Mouse (Mus musculus): ENCODE results near the gene Gli2.

Gli2 gene

GRCm38 (mm10) chr1:118988331-118988730 is 65.1 kb downstream of the Gli2 start:
- no peak for DNase-seq

GRCm38 (mm10) chr1:118987538-118987937 is 65.9 kb downstream of the Gli2 start:
- no peak for DNase-seq

- DNase-seq: no peak
These were observed 70.0 kb downstream of the Gli2 start for GRCm38 (mm10) chr1:118983389-118983788.

- DNase-seq: no peak
These were observed 70.6 kb downstream of the Gli2 start for GRCm38 (mm10) chr1:118982805-118983211.

- DNase-seq: no peak
These were observed 71.2 kb downstream of the Gli2 start for GRCm38 (mm10) chr1:118981943-118982804.

- no peak for DNase-seq
These were observed 72.8 kb downstream of the Gli2 start for GRCm38 (mm10) chr1:118980636-118981035.

GRCm38 (mm10) chr1:118976596-118976995 is 76.8 kb downstream of the Gli2 start:
- DNase-seq: no peak

GRCm38 (mm10) chr1:118975376-118975775 is 78.0 kb downstream of the Gli2 start:
- DNase-seq: no peak

- DNase-seq: no peak
These were observed 83.4 kb downstream of the Gli2 start for GRCm38 (mm10) chr1:118970068-118970467.

GRCm38 (mm10) chr1:118969409-118969808 is 84.0 kb downstream of the Gli2 start:
- no peak for DNase-seq

- no peak for DNase-seq
These were observed 84.7 kb downstream of the Gli2 start for GRCm38 (mm10) chr1:118968661-118969179.

- DNase-seq: no peak
These were observed 85.4 kb downstream of the Gli2 start for GRCm38 (mm10) chr1:118967976-118968375.

- no peak for DNase-seq
These were observed 86.1 kb downstream of the Gli2 start for GRCm38 (mm10) chr1:118967281-118967680.

GRCm38 (mm10) chr1:118958644-118959043 is 94.8 kb downstream of the Gli2 start:
- DNase-seq: no peak

- no peak for DNase-seq
These were observed 97.6 kb downstream of the Gli2 start for GRCm38 (mm10) chr1:118955791-118956190.

GRCm38 (mm10) chr1:118954434-118955301 is 98.8 kb downstream of the Gli2 start:
- DNase-seq: no peak

GRCm38 (mm10) chr1:118953031-118953430 is 100.4 kb downstream of the Gli2 start:
- DNase-seq: no peak

GRCm38 (mm10) chr1:118952318-118952717 is 101.1 kb downstream of the Gli2 start:
- DNase-seq: no peak

- no peak for DNase-seq
These were observed 105.0 kb downstream of the Gli2 start for GRCm38 (mm10) chr1:118948407-118948806.

GRCm38 (mm10) chr1:118947221-118947620 is 106.2 kb downstream of the Gli2 start:
- no peak for DNase-seq

GRCm38 (mm10) chr1:118941336-118941735 is 112.1 kb downstream of the Gli2 start:
- peak; percentile 70 for DNase-seq

GRCm38 (mm10) chr1:118940269-118940840 is 113.1 kb downstream of the Gli2 start:
- DNase-seq: no peak

GRCm38 (mm10) chr1:118938206-118938605 is 115.2 kb downstream of the Gli2 start:
- DNase-seq: no peak
